Mouse (Mus musculus) NIH3T3 (cell line): ENCODE results near the gene Zfp874a.
"Not testable (repeated sequence)": the region's sequence is repeated elsewhere in the genome, so short reads cannot be mapped to it uniquely, and the experiment has no call there.

Experiments used
- DNase-seq: peaks from one replicate; pipeline ENCODE4 v3.0.0-alpha.2; 2012; ENCODE audit warnings: low read depth

The Zfp874a gene

DNA sequence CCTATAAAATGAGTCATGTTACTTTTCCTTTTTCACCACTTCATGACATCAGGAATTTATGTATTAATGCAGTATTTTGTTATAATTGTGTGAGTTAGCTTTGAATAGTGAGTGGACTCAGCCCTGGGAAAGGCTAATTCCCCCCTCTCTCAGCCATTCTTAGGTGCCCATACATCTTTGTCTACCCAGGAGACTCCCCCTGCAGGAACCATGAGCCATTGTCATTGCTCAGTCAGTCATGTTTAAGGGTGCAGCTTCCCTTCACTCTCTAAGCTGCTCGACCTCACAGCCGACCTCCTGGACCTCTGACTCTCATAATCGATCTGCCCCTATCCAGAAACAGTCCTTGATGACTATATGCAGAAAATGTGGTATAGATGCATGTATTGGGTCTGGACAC, 75.2 kb downstream of the Zfp874a start:
- not testable (repeated sequence) for DNase-seq

DNA sequence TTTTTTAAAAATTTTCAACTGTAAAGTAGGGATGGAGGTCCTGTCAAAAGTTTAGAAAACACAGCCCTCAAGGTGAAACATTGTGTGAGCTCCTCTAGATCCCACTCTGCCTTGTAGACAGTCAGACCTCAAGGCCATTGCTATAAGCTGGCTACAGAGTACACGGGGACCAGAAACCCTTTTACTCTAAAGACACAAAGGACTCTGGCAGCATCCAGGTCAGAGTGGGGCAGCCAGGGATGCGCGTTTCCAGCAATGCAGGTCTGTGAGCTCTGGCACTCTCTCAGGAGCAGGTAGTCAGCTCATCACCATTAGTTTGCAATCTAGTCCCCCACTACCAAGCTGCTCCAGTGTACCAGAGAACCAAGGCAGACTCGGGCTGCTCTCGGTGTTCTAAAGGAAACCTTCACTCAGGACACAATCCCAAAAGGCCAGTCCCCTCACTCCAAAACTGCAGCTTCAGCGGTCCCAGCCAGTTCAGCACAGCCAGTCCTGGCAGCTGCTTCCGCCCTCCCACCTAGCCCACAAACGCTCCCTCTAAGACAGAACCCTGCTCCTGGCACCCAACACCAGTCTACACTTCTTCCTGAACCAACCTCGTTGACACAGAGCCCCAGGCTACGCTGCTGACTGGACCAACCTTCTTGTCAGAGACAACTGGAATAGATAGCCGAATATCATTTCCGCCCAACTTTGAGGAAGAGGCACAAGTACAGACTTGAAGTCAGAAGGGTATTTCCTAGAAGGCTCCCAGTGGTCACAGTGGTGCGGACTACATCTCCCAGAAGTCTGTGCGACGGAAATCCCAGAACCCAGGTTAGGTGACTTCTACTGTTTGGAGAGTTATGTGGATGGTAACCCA, 76.1 kb downstream of the Zfp874a start, which contains the start of the genes Gm28041 and Zfp456:
Gm28041 (minus strand) TSS at position 684 of the 862 bp plus-strand sequence.
Zfp456 (minus strand) TSS at position 761 of the 862 bp plus-strand sequence.
- DNase-seq: peak; percentile 44
